Mouse (Mus musculus) hindbrain, embryonic 11.5 days (tissue): ENCODE measurements around the gene Gpd2. TPM values are rescaled to one million over a fixed set of nuclear protein-coding genes. Genes with fewer than 3 reads are reported as not detected.

Experiments used
- ATAC-seq: fragments of 200-750 bp; cut with Nextera tagmentation; 2 replicates; pipeline ENCODE4 v1.8.0; 2017; ENCODE audit warnings: mild to moderate bottlenecking, moderate TSS enrichment, moderate library complexity; ENCODE audit not compliant: low FRiP score
- DNase-seq: peaks from one replicate; pipeline ENCODE4 v3.0.0-alpha.2; 2015; ENCODE audit warnings: low spot score
- H3K27ac ChIP-seq: fragments of 300-500 bp; sonication (generic); 2 replicates; pipeline ENCODE4 v1.5.1; 2014; ENCODE audit warnings: mild to moderate bottlenecking, low read depth, low read length
- H3K27me3 ChIP-seq: fragments of 300-500 bp; sonication (generic); 2 replicates; pipeline ENCODE4 v1.6.1; 2014; ENCODE audit warnings: mild to moderate bottlenecking, low read length, moderate library complexity, mixed read lengths; ENCODE audit not compliant: control insufficient read depth, insufficient read depth
- H3K36me3 ChIP-seq: fragments of 300-500 bp; sonication (generic); 2 replicates; pipeline ENCODE4 v1.6.1; 2014; ENCODE audit warnings: mild to moderate bottlenecking, low read length, moderate library complexity, mixed read lengths; ENCODE audit not compliant: control insufficient read depth, insufficient read depth
- H3K4me1 ChIP-seq: fragments of 300-500 bp; sonication (generic); replicated peaks from 2 replicates; pipeline ENCODE4 v1.6.1; 2014; ENCODE audit warnings: low read length, mixed read lengths; ENCODE audit not compliant: control insufficient read depth, insufficient read depth
- H3K4me2 ChIP-seq: fragments of 300-500 bp; sonication (generic); replicated peaks from 2 replicates; pipeline ENCODE4 v1.6.1; 2014; ENCODE audit warnings: mild to moderate bottlenecking, low read depth, low read length
- H3K4me3 ChIP-seq: fragments of 300-500 bp; sonication (generic); 2 replicates; pipeline ENCODE4 v1.5.1; 2014; ENCODE audit warnings: low read depth, low read length
- H3K9ac ChIP-seq: fragments of 300-500 bp; sonication (generic); 2 replicates; pipeline ENCODE4 v1.6.1; 2014; ENCODE audit warnings: low read depth, low read length
- H3K9me3 ChIP-seq: fragments of 300-500 bp; sonication (generic); 2 replicates; pipeline ENCODE4 v1.6.1; 2016; ENCODE audit warnings: low read length; ENCODE audit not compliant: control insufficient read depth
- WGBS: fragments of 180-500 bp; shearing (Covaris S2); extraction: QIAGEN DNeasy Blood & Tissue Kit; methylation state at CpG from one replicate; pipeline ENCODE4 v1.1.7; 2014; 5-methylcytosine and 5-hydroxymethylcytosine counted together
- polyA plus RNA-seq: library from polyadenylated mRNA; unstranded; fragments of >200 nt; fragmentation: Nextera tagmentation; extraction: Ambion mirVana; gene quantifications from 2 replicates; pipeline ENCODE4 v1.2.1, GENCODE M21; 2014

Gpd2 gene
- polyA plus RNA-seq, 1 experiment from 2014 or later, result 18.2 TPM

GRCm38 (mm10) chr2:57225236-57225635, 12.2 kb upstream of the Gpd2 start:
- WGBS, result 75% methylated on average over 2 of the region's 2 CpGs
- H3K4me2 ChIP-seq, result no peak overlapping the region
- no peak overlapping the region for H3K4me3 ChIP-seq
- ATAC-seq (no peak), DNase-seq (no peak)
- H3K27me3 ChIP-seq, result 0 out of 2 replicates have a peak, but pooled peaks cover 2% of the 10 kb centered on the region
- no peak overlapping the region for H3K9ac ChIP-seq
- no peaks in the 10 kb centered on the region for H3K36me3 ChIP-seq
- H3K9me3 ChIP-seq, result no peaks in the 10 kb centered on the region
- no peaks in the 10 kb centered on the region for H3K4me1 ChIP-seq
- no peak overlapping the region for H3K27ac ChIP-seq

DNA sequence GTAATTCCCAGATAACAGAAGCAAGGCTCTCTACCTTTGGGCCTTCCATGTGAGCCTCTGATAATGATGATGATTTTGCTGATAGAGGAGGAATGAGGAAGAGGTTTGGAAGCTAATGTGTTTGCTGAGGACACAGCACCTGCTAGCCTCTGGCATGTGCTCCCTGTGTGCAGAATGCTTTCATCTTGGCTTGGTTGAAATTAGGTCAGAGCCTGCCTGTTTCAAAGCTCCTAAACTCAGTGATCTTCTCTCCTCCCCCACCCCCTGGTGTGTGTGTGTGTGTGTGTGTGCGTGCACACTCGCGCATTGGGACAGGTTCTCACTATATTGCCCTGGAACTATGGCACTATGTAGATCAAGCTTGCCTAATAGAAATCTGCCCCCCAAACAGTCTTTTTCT, 10.0 kb upstream of the Gpd2 start:
- no peak overlapping the region for H3K4me3 ChIP-seq
- H3K9me3 ChIP-seq, result no peaks in the 10 kb centered on the region
- no peaks in the 10 kb centered on the region for H3K4me1 ChIP-seq
- no peak overlapping the region for H3K9ac ChIP-seq
- H3K4me2 ChIP-seq, result no peak overlapping the region
- ATAC-seq (no peak), DNase-seq (no peak)
- 0 out of 2 replicates have a peak, but pooled peaks cover 2% of the 10 kb centered on the region for H3K27me3 ChIP-seq
- 89% methylated on average over 3 of the region's 3 CpGs for WGBS
- no peak overlapping the region for H3K27ac ChIP-seq
- no peaks in the 10 kb centered on the region for H3K36me3 ChIP-seq

DNA sequence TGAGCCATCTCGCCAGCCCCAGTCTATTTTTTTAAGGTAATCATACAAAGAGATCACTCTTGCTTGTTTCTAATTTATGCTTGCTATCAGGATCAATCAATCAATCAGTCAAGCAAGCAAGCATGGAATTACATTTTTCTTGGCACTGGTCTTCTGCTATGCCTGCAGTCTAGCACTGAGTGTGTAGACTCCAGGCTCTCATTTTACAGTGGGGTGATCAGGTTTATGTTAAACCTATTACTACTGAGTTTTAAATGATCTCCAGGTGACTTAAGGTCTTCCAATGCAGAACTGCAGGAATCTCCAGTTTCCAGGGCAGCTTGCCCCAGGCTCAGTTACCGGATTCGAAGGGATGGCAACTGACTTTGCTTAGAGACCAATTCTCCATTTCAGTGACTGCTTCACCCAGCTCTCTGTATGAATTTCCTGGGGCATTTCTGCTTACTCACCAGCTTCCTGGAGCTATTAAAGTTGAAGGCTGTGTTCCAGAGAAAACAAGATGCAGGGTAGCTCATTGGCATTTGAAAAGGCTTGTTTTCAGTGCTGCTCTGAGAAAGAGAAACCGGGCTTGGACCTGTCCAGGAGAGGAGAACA, 7.7 kb upstream of the Gpd2 start:
- 50% methylated on average over 4 of the region's 4 CpGs for WGBS
- Histone ChIP-seq H3K4me1 (no peaks in the 10 kb centered on the region), H3K27me3 (no peaks in the 10 kb centered on the region), H3K4me3 (no peak overlapping the region), H3K4me2 (no peak overlapping the region), H3K36me3 (no peaks in the 10 kb centered on the region), H3K27ac (no peak overlapping the region), H3K9me3 (no peaks in the 10 kb centered on the region), H3K9ac (no peak overlapping the region)
- ATAC-seq, result no peak
- DNase-seq, result no peak

GRCm38 (mm10) chr2:57231432-57231831, 6.0 kb upstream of the Gpd2 start:
- Histone ChIP-seq H3K27me3 (no peaks in the 10 kb centered on the region), H3K9ac (no peak overlapping the region), H3K27ac (no peak overlapping the region), H3K36me3 (no peaks in the 10 kb centered on the region), H3K4me3 (no peak overlapping the region), H3K4me2 (no peak overlapping the region), H3K4me1 (no peaks in the 10 kb centered on the region), H3K9me3 (no peaks in the 10 kb centered on the region)
- DNase-seq (no peak), ATAC-seq (no peak)
- 83% methylated on average over 5 of the region's 5 CpGs for WGBS

DNA sequence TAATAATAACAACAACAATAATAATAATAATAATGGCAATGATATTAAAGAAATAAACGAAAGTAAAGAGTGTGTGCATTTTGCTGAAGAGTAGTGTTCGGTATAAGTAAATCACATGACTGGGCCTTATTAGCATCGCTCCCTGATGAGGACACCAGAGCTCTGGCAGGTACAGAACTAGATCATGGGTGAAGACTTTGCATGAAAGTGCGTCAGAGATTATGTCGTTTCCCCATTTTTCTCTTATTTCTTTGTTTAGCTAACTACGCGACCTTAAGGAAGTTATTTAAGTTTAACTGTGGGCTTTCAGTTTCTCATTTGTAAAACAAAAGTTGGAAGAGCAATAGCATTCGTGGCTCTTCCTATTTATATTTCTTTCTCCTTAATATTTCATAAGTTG, 5.1 kb upstream of the Gpd2 start:
- Histone ChIP-seq H3K27me3 (no peaks in the 10 kb centered on the region), H3K36me3 (no peaks in the 10 kb centered on the region), H3K4me3 (no peak overlapping the region), H3K9me3 (no peaks in the 10 kb centered on the region), H3K4me2 (no peak overlapping the region), H3K9ac (no peak overlapping the region), H3K4me1 (no peaks in the 10 kb centered on the region), H3K27ac (no peak overlapping the region)
- 90% methylated on average over 8 of the region's 8 CpGs for WGBS
- DNase-seq (no peak), ATAC-seq (no peak)

- H3K9me3 ChIP-seq, result no peaks in the 10 kb centered on the region
- no peak overlapping the region for H3K27ac ChIP-seq
- no peak overlapping the region for H3K4me3 ChIP-seq
- H3K9ac ChIP-seq, result no peak overlapping the region
- WGBS, result 82% methylated on average over 2 of the region's 2 CpGs
- H3K4me2 ChIP-seq, result no peak overlapping the region
- no peaks in the 10 kb centered on the region for H3K36me3 ChIP-seq
- no peak for ATAC-seq
- DNase-seq, result no peak
- H3K4me1 ChIP-seq, result no peaks in the 10 kb centered on the region
- H3K27me3 ChIP-seq, result no peaks in the 10 kb centered on the region
Measured at GRCm38 (mm10) chr2:57236246-57236645, 1.2 kb upstream of the Gpd2 start.

DNA sequence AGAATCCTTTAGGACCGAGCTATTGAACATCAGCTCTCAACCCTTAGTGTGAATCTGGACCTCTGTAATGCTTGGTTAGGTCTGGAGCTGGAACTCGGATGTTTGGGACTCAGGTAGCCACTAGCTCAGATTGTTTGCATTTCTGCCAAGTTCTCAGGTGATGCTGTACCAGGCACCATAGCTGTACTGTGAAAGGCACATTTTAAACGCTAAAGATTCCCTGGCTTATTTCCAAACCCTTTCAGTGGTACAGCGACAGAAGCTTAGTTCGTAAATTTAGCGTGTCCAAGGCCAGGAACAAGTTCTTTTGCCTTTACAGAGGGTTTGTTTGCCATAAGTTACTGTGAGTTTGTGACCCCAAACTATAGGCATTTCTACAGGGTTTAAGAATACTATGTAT, 409 bp upstream of the Gpd2 start:
- no peaks in the 10 kb centered on the region for H3K36me3 ChIP-seq
- DNase-seq, result no peak
- H3K4me2 ChIP-seq, result no peak overlapping the region
- H3K4me3 ChIP-seq, result no peak overlapping the region
- H3K9me3 ChIP-seq, result no peaks in the 10 kb centered on the region
- no peak overlapping the region for H3K9ac ChIP-seq
- no peaks in the 10 kb centered on the region for H3K27me3 ChIP-seq
- 57% methylated on average over 6 of the region's 6 CpGs for WGBS
- no peaks in the 10 kb centered on the region for H3K4me1 ChIP-seq
- no peak for ATAC-seq
- no peak overlapping the region for H3K27ac ChIP-seq

GRCm38 (mm10) chr2:57237920-57238613, 632 bp downstream of the Gpd2 start:
- no peaks in the 10 kb centered on the region for H3K9me3 ChIP-seq
- peak; percentile 76 for DNase-seq
- under 1% methylated on average over 58 of the region's 69 CpGs for WGBS

DNA sequence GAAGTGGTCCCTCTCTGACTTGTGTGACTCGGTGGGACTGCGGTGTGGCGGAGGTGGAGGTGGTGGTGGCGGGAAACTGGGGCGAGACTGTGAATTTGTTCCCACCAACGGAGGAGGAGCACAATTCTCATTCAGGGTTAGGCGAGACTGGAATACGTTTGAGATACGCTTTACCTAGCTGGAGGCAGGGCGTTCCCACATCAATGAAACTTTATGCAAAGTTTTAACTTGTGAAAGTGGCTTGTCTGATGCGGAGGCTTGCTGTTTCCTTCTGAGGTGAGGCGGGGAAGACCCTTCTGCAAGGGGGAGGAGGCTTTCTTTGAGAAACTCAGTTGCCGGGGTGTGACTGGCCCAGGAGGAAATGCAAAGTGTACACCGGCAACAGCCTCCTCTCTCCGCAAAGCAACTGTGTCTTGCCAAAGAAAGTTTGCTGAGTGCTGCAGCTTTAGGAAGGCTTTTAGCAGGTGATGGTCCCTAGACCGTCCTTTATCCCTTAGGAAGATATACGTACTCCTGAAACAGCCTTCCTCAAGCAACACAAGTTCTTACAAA, 1.3 kb downstream of the Gpd2 start:
- Histone ChIP-seq H3K27ac (no peak overlapping the region), H3K27me3 (no peaks in the 10 kb centered on the region), H3K9me3 (no peaks in the 10 kb centered on the region), H3K9ac (peak overlapping the region; percentile 61), H3K36me3 (no peaks in the 10 kb centered on the region), H3K4me2 (peak overlapping the region; percentile 92), H3K4me1 (no peaks in the 10 kb centered on the region), H3K4me3 (peak overlapping the region; percentile 71)
- ATAC-seq, result peak; percentile 10; the same call in 1 of the 2 replicates
- no peak for DNase-seq
- 3% methylated on average over 17 of the region's 17 CpGs for WGBS

More at GRCm38 (mm10) chr2:57237920-57238613, 632 bp downstream of the Gpd2 start:
- ATAC-seq, result peak; percentile 81
- Histone ChIP-seq H3K36me3 (no peaks in the 10 kb centered on the region), H3K4me3 (peak overlapping the region; percentile 71), H3K4me1 (no peaks in the 10 kb centered on the region), H3K27me3 (no peaks in the 10 kb centered on the region), H3K27ac (peak overlapping the region; percentile 30; the same call in 1 of the 2 replicates), H3K9ac (peak overlapping the region; percentile 61), H3K4me2 (peak overlapping the region; percentile 92)
